Mouse (Mus musculus): ENCODE results near the gene Nkx1-2.

Nkx1-2 gene

GRCm38 (mm10) chr7:132559138-132559766 lies 40.2 kb downstream of the Nkx1-2 start:
- DNase-seq: no peak

DNA sequence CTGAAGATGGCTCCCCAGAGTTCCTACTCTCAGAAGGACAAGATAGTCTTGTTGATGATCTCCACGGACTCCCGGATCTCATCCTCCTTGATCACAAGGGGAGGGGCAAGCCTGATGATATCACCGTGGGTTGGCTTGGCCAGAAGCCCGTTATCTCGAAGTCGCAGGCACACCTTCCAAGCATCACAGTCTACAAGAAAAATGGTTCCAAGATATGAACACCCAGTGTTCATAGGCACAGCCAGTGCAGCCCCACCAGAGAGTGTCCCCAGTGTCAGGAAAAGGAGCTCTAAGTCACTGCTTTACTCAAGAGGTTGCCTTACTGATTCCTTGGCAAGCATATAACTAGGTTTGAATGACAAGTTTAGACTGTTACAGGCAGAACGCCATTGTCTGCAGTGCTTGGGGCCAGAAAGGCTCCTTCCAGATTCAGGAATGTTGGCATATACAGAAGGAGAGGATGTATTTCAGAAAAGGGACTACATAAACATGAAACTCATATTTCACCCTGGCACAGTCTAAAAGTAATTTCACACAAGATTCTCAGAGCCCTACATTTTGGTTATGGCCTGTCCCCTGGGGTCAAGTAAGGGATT lies 41.2 kb downstream of the Nkx1-2 start:
- no peak for DNase-seq

GRCm38 (mm10) chr7:132556575-132556974 lies 42.9 kb downstream of the Nkx1-2 start:
- DNase-seq: no peak

GRCm38 (mm10) chr7:132555911-132556310 lies 43.5 kb downstream of the Nkx1-2 start:
- no peak for DNase-seq

DNA sequence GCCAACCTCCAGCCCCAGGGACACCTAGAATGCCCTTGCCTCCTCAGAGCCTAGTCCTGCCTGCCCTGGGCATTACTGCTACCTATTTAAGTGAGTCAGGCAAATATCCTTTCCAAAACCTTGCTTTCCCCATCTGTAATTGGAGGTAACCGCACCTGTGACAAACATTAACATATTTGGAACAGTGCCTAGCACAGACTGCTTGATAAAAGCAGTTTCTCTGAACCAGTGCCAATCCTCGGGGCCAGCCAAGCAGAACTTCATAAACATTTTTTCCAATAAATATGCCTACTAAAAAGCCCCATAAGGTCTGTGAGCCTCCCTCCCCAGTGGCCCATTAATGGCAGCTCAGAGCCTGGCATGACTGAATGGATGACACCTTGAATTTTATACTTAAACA lies 45.3 kb downstream of the Nkx1-2 start:
- peak in 1 of 2 experiments; percentile 30 for DNase-seq

- DNase-seq: peak; percentile 94 to 95
Measured at GRCm38 (mm10) chr7:132551351-132552126, 47.9 kb downstream of the Nkx1-2 start.

DNA sequence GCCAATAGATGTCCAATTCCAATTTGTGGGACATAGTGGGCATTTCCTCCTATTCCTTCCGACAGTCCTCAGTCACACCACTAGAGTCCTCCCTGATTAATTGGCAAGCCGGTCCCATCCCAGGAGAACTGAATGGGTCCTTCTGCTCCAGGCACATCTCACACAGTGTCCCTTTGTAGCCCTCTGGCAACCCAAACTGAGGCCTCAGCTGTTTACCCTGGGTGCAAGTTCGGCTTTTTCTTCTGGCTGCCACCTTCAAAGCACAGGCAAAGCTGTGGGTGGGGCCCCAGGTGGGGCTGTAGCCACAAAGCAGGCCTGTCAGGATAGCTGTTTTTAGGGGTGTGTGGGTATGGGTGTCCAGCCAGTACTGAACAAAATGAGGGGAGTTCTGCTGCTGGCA lies 52.3 kb downstream of the Nkx1-2 start:
- DNase-seq: no peak

Measured in lung, adult 18-20 months (tissue).